Mouse (Mus musculus) midbrain, embryonic 14.5 days (tissue): ENCODE data around the gene Nid1. TPM values are rescaled to one million over a fixed set of nuclear protein-coding genes. Genes with fewer than 3 reads are reported as not detected.

Experiments used
- ATAC-seq: fragments of 200-750 bp; cut with Nextera tagmentation; 2 replicates; pipeline ENCODE4 v1.8.0; 2017; ENCODE audit warnings: moderate number of reproducible peaks, moderate library complexity; ENCODE audit not compliant: low FRiP score, low TSS enrichment
- DNase-seq: peaks from one replicate; pipeline ENCODE4 v3.0.0-alpha.2; 2015
- H3K27ac ChIP-seq: fragments of 300-500 bp; sonication (generic); replicated peaks from 2 replicates; pipeline ENCODE4 v1.5.1; 2014; ENCODE audit warnings: mild to moderate bottlenecking, low read depth, low read length, moderate library complexity
- H3K27me3 ChIP-seq: fragments of 300-500 bp; sonication (generic); 2 replicates; pipeline ENCODE4 v1.6.1; 2014; ENCODE audit warnings: low read length, control low read depth, mixed read lengths; ENCODE audit not compliant: control insufficient read depth, insufficient read depth
- H3K36me3 ChIP-seq: fragments of 300-500 bp; sonication (generic); 2 replicates; pipeline ENCODE4 v1.6.1; 2014; ENCODE audit warnings: low read length, control low read depth; ENCODE audit not compliant: control insufficient read depth, insufficient read depth
- H3K4me1 ChIP-seq: fragments of 300-500 bp; sonication (generic); 2 replicates; pipeline ENCODE4 v1.6.1; 2014; ENCODE audit warnings: mild to moderate bottlenecking, antibody characterized with exemption, low read length, control low read depth; ENCODE audit not compliant: control insufficient read depth, insufficient read depth
- H3K4me2 ChIP-seq: fragments of 300-500 bp; sonication (generic); 2 replicates; pipeline ENCODE4 v1.6.1; 2014; ENCODE audit warnings: mild to moderate bottlenecking, low read length, moderate library complexity
- H3K4me3 ChIP-seq: fragments of 300-500 bp; sonication (generic); replicated peaks from 2 replicates; pipeline ENCODE4 v1.5.1; 2014; ENCODE audit warnings: low read depth, low read length
- H3K9ac ChIP-seq: fragments of 300-500 bp; sonication (generic); replicated peaks from 2 replicates; pipeline ENCODE4 v1.6.1; 2014; ENCODE audit warnings: mild to moderate bottlenecking, low read length, moderate library complexity
- H3K9me3 ChIP-seq: fragments of 300-500 bp; sonication (generic); 2 replicates; pipeline ENCODE4 v1.6.1; 2016; ENCODE audit warnings: low read length, control low read depth, mixed read lengths; ENCODE audit not compliant: control insufficient read depth
- WGBS: fragments of 180-500 bp; shearing (Covaris S2); extraction: QIAGEN DNeasy Blood & Tissue Kit; methylation state at CpG from one replicate; pipeline ENCODE4 v1.1.7; 2014; 5-methylcytosine and 5-hydroxymethylcytosine counted together
- polyA plus RNA-seq: library from polyadenylated mRNA; unstranded; fragments of >200 nt; fragmentation: Nextera tagmentation; extraction: Ambion mirVana; gene quantifications from 2 replicates; pipeline ENCODE4 v1.2.1, GENCODE M21; 2014

The Nid1 gene
- polyA plus RNA-seq, 1 experiment from 2014 or later: 49.1 TPM

GRCm38 (mm10) chr13:13549687-13550660 is 112.6 kb downstream of the Nid1 start:
- Histone ChIP-seq H3K27me3 (no peaks in the 10 kb centered on the region), H3K4me2 (no peak overlapping the region), H3K9ac (no peak overlapping the region), H3K9me3 (no peaks in the 10 kb centered on the region), H3K27ac (no peak overlapping the region), H3K36me3 (no peaks in the 10 kb centered on the region), H3K4me1 (no peaks in the 10 kb centered on the region), H3K4me3 (no peak overlapping the region)
- WGBS: 62% methylated on average over 9 of the region's 9 CpGs
- DNase-seq (no peak), ATAC-seq (no peak)

DNA sequence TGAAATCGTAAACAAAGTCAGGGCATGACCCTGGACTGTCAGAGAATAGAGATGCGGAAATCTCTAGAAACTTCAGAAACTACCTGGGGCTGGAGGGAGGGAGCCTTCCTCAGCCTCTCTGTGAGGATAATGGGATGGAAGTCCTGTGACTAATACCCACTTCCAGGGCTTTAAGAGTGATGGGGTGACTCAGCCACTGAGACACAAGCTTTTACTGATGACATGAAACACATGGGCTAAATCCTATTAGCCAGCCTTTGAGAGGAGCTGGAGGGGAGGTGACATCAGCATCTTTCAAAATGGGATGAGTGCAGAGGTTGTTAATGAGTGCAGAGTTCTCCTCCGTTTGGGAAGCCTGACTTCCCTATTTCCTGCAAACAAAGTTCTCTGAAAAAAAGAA is 114.7 kb downstream of the Nid1 start:
- Histone ChIP-seq H3K9ac (no peak overlapping the region), H3K27me3 (no peaks in the 10 kb centered on the region), H3K36me3 (no peaks in the 10 kb centered on the region), H3K4me1 (no peaks in the 10 kb centered on the region), H3K4me2 (no peak overlapping the region), H3K4me3 (no peak overlapping the region), H3K9me3 (no peaks in the 10 kb centered on the region), H3K27ac (no peak overlapping the region)
- ATAC-seq (0 out of 2 replicates have a peak, but pooled peaks have one; percentile 12), DNase-seq (peak; percentile 23)
- 15% methylated on average over 3 of the region's 3 CpGs for WGBS

- no peaks in the 10 kb centered on the region for H3K27me3 ChIP-seq
- no peaks in the 10 kb centered on the region for H3K9me3 ChIP-seq
- H3K4me2 ChIP-seq: no peak overlapping the region
- no peak for DNase-seq
- H3K27ac ChIP-seq: no peak overlapping the region
- WGBS: 77% methylated on average over 1 of the region's 1 CpGs
- H3K4me3 ChIP-seq: no peak overlapping the region
- no peak for ATAC-seq
- H3K9ac ChIP-seq: no peak overlapping the region
- H3K36me3 ChIP-seq: no peaks in the 10 kb centered on the region
- no peaks in the 10 kb centered on the region for H3K4me1 ChIP-seq
These were observed 116.3 kb downstream of the Nid1 start for GRCm38 (mm10) chr13:13553660-13554059.

DNA sequence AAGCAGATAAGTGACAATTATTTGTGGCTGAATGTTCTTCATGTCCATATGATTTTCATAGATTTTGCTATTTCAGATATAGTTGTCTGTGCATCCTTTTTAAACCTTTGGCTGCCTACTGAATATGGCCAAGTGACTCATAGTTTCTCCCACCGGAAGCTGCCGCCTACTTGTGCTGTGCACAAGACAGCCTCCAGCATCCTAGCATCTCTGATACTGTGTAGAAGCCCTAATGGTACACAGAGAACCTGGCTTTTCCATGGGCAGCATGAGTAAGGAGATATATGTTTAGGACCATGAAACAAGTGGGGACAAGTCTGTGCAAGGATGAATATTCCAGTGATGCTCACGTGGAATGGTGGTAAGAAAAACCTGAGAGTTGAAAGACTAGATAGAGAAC is 117.8 kb downstream of the Nid1 start:
- no peak for ATAC-seq
- Histone ChIP-seq H3K4me1 (no peaks in the 10 kb centered on the region), H3K36me3 (no peaks in the 10 kb centered on the region), H3K27ac (no peak overlapping the region), H3K9ac (no peak overlapping the region), H3K27me3 (no peaks in the 10 kb centered on the region), H3K9me3 (no peaks in the 10 kb centered on the region), H3K4me3 (no peak overlapping the region), H3K4me2 (no peak overlapping the region)
- DNase-seq: no peak
- WGBS: 90% methylated on average over 3 of the region's 3 CpGs

GRCm38 (mm10) chr13:13557001-13557743 is 119.8 kb downstream of the Nid1 start:
- no peak overlapping the region for H3K27ac ChIP-seq
- no peak overlapping the region for H3K4me2 ChIP-seq
- H3K4me1 ChIP-seq: no peaks in the 10 kb centered on the region
- H3K27me3 ChIP-seq: no peaks in the 10 kb centered on the region
- DNase-seq (no peak), ATAC-seq (no peak)
- H3K9ac ChIP-seq: no peak overlapping the region
- H3K36me3 ChIP-seq: no peaks in the 10 kb centered on the region
- 87% methylated on average over 5 of the region's 5 CpGs for WGBS
- H3K9me3 ChIP-seq: no peaks in the 10 kb centered on the region
- no peak overlapping the region for H3K4me3 ChIP-seq

- DNase-seq (no peak), ATAC-seq (no peak)
- H3K9me3 ChIP-seq: no peaks in the 10 kb centered on the region
- no peaks in the 10 kb centered on the region for H3K4me1 ChIP-seq
- no peaks in the 10 kb centered on the region for H3K27me3 ChIP-seq
- H3K4me3 ChIP-seq: no peak overlapping the region
- H3K27ac ChIP-seq: no peak overlapping the region
- H3K9ac ChIP-seq: no peak overlapping the region
- 49% methylated on average over 2 of the region's 2 CpGs for WGBS
- H3K4me2 ChIP-seq: no peak overlapping the region
- no peaks in the 10 kb centered on the region for H3K36me3 ChIP-seq
These were observed 120.9 kb downstream of the Nid1 start for GRCm38 (mm10) chr13:13558251-13558650.

DNA sequence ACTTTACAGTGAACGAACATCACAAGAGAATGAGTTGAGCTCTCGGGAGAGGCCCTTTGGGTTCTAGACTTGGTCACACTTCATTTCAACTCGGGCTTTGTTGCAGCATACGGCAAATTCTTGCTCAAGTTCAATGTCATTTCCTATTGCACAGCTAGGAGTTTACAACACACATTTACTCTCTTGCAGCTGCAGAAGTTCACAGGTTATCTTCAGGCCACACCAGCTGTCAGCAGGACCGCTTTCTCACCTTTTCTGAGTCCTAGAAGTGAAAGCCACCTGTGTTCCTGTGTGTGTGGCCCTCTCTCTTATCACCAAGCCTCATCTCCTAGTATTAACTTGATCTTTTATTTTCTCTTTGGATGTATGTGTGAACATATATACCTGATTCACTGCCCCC is 121.5 kb downstream of the Nid1 start:
- Histone ChIP-seq H3K27me3 (no peaks in the 10 kb centered on the region), H3K4me2 (no peak overlapping the region), H3K36me3 (no peaks in the 10 kb centered on the region), H3K4me3 (no peak overlapping the region), H3K27ac (no peak overlapping the region), H3K9me3 (no peaks in the 10 kb centered on the region), H3K4me1 (no peaks in the 10 kb centered on the region), H3K9ac (no peak overlapping the region)
- DNase-seq (no peak), ATAC-seq (no peak)
- WGBS: 73% methylated on average over 5 of the region's 5 CpGs
